Mouse (Mus musculus) ovary, postnatal 10 days (tissue): ENCODE results near the gene Pdss2.
"Not testable (repeated sequence)": the region's sequence is repeated elsewhere in the genome, so short reads cannot be mapped to it uniquely, and the experiment has no call there.

Source experiments
- DNase-seq: peaks from one replicate; pipeline ENCODE4 v3.0.0; 2022; ENCODE audit warnings: low spot score

Pdss2 gene

DNA sequence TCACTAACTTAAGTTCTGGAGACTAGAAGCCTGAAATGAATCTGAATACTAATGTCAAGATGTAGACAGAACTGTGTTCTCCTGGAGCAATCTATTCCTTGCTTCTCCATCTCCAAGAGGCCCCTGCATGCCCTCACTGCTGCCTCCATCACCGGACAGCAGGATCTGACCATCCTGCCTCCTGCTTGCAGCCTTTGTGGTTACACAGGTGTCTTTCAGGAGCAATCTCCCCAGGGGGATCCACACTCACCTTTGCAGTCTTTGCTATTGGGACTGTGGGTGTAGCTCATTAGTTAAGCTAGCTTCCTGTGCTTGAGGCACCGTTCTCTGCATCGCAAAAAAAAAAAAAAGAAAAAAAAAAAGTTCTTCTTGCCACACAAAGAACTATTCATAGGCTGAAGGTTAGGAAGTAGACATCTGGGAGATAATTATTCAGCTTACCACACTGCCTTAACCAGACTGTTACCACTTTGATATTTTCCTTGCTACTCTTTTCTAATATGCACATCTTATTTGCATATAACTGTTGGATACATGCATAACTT is 23.0 kb downstream of the Pdss2 start:
- DNase-seq: no peak

DNA sequence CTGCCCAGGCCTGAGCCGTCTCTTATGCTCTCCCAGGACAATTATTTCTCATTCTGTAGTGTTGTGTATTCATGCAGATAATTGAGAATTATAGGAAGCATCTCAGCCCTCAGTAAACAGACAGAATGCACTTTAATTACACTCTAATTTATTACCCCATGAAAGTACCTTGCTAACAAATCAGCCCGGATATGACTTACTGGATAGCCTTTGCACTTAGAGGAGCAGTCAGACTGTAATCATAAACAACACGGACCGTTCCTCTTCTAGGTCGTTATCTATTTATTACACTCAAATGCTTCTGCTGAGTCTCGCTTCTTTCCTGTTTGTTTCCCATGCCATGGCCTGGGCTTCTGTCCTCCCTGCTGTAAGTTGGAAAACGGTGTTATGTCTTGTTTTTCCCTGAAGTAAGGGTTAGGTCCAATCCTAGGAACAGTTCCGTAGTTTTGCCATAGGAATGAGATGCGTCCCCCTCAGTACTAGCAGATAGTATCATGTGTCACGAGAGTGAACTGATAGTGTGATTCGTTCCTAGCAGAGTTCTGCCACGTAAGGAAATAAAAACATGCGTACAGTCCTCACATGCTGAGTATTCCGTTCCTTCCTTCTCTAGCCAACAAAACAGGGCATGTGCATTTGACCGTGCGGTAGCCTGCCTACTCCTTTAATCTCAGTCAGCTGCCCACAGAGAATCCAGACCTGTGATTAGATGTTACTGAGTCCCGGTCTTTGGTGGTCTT is 24.3 kb downstream of the Pdss2 start:
- no peak for DNase-seq

DNA sequence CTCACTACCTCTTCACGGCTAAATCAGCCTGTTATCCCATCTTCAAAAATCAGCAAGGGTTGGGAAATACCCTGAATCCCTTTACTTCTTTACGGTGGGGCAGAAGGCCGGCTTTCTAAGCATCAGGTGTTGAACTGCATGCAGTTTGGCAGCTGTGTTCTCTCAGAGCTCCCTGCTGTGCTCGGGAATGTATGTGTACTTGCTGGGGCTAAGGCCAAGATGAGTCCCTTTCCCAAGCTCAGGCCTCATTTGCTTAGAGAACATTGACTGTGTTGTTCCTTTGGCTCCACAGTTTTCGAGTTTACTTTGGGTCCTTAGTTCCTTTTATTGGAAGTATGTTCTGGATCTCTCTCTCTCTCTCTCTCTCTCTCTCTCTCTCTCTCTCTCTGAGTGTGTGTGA is 26.7 kb downstream of the Pdss2 start:
- DNase-seq: no peak

DNA sequence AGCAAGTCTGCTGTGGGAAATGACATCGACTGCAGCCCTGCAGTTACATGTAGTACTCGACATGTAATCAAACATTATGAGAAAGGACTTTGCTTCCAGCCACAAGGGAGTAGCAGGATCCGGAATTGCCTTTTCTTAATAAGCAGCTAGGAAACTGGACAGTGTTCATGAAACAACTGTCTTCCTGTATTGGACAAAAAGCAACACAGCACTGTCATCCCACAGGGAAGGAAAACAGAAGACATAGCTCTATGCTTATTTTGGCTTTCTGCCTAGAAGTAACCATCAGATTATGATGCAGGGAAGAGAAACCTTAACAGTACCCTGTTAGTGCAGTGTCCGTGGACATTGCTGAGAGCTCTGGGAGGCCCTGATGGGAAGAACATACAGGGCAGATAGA is 31.0 kb downstream of the Pdss2 start:
- DNase-seq: no peak

DNA sequence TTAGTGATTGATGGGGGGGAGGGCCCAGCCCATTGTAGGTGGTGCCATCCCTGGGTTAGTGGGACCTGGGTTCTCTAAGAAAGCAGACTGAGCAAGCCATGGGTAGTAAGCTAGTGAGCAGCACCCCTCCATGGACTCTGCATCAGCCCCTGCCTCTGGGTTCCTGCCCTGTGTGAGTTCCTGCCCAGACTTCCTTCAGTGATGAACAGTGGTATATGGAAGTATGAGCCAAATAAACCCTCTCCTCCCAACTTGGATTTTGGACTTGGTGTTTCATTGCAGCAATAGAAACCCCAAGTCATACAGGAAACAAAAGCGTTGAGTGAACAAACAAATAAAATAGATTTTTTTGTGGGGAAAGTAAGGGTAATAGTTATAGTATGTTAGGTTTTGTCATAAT is 35.7 kb downstream of the Pdss2 start:
- not testable (repeated sequence) for DNase-seq

DNA sequence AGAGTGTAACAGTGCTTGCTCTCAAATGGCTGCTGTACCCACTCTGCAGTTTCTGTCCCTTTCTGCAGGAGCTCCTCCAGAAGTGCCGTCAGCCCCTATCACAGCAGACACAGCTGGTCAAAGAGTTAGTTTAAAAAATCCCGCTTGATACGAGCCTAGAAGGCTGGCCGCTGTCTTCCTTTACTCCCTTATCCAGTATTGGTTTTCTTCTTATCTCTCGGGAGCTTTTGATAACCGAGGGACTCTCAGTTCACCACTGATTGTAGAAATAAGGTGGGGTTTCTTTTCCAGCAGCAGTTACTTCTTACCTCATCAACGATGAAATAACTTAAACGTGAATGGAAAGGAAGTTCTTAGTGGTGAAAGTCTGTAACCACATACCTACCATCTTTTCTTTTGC is 36.2 kb downstream of the Pdss2 start:
- not testable (repeated sequence) for DNase-seq

DNA sequence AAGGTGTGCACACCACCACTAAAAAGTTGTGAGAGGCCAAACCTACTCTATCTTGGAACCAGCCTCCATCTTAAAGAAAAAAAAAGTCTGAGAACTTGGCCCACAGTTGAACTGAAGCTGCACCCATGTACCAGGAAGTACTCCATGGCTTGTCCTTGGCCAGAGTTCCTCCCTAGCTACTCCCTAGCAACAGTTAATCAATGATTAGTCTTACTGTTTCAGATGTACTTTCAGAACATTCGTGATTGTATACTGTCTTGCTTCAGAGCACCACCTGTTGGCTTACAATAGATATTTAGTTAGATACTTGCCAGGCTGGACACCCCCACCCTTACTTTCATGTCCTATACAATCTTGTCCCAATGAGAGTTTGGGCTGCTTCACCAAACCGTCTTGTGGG is 50.0 kb downstream of the Pdss2 start:
- no peak for DNase-seq

DNA sequence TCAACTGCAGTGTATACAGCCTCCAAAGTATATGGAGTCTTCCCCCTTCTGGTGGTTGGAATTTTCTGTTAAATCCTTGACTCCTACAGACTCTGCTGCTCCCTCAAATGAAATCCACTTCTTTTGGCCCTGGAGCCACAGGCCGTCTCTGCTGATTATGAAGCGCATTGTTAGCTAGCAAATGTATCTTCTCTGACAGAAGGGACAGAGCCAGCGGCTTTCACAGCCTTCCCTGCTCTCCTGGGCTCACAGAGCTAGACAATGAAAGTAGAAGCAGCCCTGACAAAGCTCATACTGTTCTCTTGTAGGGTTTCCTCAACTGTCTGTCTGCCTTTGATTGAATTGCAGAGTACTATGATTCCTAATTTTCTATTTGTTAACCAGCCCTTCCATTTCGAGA is 51.1 kb downstream of the Pdss2 start:
- DNase-seq: no peak

DNA sequence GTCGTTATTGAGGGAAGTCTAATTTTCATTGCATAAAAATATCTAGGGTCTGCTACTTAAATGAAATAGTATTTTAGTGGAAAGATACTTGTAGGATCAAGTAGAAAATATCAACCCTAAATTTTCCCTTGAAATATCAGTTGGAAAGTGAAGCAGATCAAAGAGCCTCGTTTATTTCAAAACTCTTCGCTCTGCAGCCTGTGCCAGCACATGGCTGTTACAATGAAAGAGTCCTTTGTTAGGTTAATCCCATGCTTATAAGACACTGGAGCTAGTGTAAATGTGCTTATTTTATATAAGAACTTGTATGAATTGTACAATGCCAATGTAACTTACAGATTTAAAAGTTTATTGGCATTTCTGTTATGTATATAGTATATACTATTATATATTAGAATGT is 51.8 kb downstream of the Pdss2 start:
- DNase-seq: no peak

DNA sequence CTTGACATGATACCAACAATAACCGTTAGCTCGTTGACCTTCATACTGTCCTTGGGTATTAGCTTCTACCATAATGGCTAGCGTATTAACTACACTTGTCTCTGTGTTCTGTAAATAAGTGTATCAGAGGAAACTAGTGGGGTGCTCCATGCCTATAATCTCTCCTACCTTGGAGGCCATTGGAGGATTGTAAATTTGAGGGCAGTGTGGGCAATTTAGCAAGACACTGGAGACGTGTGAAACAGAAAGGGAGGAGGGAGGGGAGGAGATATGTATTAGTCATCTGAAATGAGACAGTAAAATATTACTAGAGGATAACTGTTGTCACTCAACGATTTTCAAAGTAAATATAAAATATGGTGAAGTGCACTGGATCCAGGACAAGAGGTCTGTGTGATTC is 54.2 kb downstream of the Pdss2 start:
- no peak for DNase-seq

DNA sequence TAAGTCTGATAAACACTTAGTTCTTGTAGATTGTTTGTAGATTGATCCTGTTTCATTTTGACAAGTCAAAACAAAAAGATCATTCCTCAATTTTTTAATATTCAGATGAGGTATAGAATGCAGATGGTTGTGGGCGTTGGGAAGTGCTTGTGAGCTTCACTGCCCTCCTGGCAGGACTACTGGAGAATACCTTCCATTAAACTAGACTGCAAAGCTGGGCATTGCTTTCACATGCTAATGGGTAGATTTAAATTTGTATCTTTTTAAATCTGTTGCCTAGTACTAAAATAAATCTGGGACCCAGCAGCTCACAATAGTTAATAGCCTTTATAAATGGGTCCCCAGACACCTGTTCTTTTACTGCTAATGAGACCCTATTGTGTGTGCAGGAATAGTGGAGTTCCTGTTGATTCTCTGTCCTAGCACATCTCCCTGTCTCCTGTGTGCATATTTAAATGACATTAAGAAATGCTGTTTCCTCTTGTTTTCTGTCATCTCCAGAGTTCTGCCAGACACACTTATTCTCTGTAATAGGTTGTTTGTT is 54.9 kb downstream of the Pdss2 start:
- DNase-seq: no peak

DNA sequence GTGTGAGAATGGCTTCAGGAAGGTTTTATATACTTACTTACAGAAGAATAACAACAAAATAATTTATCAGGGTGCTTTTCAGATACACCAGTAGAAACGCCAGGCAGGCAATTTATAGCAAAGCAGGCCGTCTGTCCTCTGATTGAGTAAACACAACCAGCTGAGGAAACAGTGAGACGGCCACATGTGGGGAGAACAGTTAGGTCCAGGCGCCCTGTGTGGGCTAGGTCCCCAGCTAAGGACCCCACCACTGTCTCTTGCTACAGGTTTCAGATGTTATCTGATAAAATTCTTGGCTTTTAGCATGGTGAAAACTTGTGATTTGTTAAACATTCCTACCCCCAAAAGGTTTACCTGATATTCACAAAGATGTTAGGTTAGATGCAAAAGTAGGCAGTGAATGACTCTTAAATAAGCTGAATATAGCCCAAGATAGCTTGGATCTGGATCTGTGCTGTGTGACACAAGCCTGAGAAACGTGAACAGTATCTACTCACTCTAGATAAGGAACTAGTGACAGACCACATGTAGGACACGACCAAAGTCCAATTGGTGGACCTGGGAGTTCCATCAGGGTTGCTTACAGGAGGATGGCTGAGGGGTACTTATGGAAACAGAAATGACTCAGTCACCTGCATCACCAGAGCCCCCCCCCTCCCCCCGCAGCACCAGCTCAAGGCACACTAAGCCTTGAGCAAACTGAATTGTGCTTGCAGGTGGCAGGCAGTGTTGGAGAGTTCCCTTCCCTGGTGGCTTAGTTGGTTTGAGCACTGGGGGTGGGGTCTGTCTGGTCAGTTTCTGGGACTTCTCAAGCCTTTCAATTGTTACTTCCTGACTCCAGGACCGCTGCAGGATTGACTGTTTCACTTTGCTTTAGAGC is 56.2 kb downstream of the Pdss2 start:
- no peak for DNase-seq

DNA sequence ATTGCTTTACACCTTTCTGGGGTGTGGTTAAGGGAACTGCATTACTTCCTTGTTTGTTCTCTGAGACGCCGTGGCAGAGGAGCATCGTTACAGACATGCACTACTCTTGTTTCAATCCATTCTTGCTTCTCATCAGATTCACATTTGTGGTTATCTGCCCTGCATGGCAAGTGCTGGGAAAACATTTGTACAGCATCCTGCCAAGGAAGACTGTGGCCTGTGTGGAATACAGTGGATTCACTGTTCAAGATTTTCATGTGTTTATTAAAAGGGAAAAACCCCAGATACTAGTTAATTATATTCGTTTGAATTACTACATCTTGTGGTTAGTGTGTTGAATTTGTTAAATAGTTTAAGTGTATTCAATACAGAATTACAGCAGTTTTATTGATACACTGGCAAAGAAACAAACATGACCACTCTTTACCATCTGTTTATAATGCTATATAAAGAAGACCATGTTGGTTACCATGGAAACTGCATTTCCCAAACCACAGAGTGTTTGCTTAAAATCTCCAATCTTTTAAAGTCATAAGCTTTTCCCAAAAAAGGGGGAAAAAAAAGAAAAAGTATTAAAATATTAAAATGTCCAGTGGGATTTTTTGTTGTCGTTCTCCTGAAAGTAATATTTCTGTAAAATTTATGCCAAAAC is 58.5 kb downstream of the Pdss2 start:
- DNase-seq: no peak

DNA sequence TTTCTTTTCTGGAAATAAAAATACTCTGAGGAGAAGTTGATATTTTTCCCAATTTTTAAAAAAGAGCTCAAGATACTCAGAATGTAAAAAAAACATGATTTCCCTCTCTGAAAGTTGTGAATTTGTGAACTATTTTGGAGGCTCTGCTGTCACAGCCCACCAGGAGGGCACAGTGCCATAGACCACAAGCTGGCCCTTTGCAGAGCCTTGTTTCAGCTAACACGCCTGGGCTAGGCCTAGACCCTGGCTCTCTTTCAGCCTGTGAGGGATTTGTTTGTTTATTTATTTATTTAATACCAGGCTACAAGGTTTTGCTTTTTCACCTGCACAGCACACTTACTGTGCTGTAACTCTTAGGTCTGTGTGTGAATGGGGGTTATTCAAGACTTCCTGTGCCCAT is 64.3 kb downstream of the Pdss2 start:
- DNase-seq: no peak

DNA sequence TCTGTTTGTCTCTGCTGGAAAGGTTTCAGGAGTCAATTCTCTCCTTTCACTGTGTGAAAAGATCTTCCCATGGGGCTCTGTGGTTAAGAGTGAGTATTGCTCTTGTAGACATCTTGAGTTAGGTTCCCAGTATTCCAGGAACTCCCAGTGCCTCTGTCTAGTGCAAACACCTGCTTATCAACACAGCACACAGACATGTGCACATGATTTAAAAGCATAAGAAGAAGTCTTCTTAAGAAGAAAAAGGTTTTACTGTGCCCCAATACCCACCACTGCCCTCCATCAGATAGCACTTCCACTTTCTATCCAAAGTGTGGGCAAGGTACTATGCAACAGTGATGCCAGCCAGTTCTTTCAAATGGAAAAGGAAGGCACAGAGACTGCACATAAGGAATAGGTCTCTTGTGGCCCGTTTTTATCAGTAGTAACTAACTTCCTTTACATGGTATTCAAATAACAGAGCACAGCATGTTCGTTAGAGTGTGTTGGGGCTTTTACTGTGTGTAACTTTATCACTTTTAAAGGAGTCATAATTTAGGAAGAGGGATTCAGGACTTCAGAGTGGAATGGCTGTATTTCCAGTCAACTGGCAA is 69.4 kb downstream of the Pdss2 start:
- no peak for DNase-seq

DNA sequence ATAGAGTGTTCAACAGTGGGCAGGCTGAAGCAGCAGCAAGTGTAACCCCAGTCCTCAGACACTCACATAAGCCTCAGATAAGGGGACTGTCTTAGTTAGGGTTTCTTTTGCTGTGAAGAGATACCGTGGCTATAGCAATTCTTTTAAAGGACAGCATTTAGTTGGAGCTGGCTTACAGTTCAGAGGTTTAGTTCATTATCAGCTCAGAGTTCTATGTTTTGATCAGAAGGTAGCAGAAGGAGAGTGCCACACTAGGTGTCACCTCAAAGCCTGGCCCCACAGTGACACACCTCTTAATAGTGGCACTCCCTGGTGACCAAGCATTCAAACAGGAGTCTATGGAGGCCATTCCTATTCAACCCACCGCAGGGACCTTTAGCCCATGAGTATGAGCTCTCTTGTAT is 70.0 kb downstream of the Pdss2 start:
- DNase-seq: no peak

DNA sequence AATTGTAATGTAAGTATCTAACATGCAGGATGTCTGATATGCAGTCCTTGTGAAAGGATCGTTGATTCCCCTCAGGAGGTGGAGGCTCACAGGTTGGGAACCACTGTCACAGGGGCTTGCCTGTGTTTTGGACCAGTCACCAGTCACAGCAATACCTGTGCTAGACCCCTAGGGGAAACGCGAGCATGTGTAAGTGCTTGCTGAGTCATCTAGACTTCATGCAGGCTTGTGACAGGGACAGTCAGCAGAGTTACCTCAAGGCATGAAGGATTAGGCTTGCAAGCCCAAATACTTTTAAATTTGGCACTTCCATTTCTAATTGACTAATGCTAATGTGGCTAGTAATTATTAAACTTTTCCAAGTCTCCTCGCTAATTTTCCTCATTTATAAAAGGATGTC is 71.2 kb downstream of the Pdss2 start:
- no peak for DNase-seq

DNA sequence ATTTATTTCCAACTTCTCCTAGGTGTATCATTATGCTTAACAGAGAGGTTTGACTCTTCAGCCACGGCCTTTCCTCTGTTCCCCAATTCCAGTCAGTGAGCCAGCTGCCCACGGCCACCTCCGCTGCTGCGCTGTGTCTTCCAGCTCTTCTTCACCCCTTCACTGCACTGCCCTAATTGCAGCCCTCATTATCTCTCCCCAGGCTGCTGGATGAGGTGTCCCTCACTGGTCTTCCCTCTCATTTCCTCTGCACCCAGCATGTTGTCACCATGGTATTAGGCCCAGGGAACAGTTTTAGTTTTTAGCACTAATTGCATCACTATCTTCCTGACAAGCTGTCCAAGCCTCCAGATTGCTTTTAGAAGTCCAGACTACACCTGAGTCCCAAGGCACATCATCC is 73.0 kb downstream of the Pdss2 start:
- no peak for DNase-seq

DNA sequence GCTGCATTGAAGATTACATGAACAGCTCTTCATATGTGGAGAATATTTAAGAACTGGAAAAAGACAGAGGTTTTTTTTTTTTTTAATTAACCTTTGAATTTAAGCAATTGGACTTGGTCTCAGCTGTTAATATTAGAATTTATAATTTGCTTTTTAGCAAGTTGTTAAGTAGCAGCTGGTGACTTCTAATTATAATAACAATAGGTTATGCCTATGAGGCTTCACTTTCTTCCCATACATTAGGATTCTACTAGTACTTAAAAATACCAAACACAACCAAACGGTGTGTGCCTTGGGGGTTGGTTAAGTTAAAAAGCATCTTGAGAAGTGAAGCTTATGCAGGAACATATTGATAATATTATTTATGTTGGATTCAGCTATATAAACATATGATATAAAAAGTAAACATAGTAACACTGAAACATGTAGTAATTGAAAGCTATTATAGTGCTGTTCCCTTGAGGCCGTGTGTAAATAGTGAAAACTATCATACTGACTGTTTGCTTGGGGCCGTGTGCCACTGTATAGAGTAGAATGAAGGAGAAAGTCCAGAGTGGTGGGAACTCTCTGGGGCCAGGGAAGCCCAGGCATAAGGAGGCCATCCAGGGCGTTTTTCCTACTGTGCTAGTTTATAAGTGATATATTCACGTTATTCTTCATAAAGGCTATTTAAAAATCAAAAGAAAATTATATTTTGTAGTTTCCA is 87.0 kb downstream of the Pdss2 start:
- no peak for DNase-seq

DNA sequence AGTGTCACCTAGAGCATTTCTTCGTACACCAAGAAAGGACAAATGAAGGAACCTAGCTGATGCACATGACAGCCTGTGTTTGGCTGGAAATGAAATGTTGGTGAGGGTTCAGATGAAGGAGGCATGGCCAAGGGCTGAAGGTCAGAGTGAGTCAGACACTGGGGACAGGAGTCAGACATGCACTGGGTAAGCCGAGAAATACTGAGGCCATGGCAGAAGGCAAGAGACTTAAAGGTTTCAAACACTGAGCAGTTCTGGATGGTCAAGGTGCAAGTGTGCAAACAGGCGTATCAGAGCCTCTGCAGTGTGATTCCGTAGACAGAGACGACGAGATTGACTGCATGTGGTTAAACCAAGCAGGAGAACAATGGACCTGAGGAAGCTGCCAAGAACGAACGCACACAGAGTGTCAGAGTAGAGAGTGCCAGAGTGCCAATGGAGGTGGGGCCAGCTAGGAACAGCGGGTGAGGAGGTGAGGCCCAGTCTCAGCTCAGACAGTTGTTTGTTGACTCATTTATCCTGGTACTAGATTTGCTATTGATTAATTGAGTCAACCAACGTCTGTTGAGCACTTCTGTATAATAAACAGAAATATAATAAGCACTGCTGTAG is 89.6 kb downstream of the Pdss2 start:
- no peak for DNase-seq

DNA sequence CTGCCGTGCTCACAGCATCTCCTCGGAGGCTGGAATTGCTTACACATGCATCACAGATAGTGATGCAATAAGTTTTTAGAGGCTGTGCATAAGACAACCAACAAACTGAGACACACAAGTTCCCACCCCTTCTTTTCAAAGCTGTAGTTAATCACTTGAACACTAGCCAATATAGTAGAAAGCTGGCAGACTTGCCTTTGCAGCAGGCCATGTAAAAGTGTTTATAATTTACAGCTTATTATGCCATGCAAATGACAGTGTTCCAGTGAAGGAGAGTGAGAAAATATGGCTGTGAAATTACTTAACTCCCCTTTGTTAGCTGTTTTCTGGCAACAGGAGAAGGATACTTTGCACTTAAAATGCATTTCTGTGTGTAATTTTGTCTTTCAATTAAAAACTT is 90.9 kb downstream of the Pdss2 start:
- DNase-seq: no peak
